Mouse (Mus musculus): ENCODE measurements at regions not wholly inside any gene's neighbourhood (a gene's known extent, or its start where the extent isn't known, plus 50 kb on each side); places are given as distances from the start of the nearest gene placed in this dataset.

DNA sequence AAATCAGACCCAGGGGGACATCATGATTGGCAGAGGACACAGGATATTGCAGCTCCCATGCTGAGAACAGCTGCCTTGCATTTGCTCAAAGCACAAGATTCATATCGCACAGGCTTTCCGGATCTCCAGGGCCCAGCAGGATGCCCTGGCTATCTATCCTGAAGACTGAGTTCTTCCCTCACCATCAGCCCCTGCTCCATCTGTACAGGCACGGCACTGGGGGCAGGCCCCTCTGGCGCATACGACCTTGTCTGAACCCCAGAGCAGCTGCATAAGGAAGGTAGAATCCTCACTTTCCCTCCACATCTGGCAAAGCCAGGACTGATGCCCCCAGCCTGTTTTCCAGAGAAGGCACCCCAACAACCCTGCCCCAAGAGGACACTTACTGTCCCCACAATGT, 266.8 kb downstream of the Tns1 start:
- DNase-seq (ENCODE audit: extremely low read depth, low read depth, low spot score), result no peak

DNA sequence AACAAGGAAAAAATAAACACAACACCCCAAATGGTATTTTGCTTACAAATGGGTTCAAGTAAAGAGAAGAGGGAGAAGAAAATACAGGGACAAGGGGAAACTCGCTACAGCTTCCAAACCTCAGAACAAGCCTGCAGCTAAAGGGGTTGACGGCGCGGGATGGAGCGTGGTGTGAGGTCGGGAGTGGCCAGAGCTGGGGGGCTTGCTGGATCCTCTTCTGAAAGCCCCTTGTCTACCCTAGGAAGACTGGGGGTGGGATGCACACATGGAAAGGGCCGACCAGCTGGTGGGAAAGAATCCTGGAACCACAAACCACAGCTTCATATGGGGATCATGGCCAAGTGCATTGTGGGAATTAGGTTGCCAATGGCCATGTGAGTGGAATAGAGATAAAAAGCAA, 267.4 kb downstream of the Tns1 start:
- no peak for DNase-seq (ENCODE audit: extremely low read depth, low read depth, low spot score)

- DNase-seq (ENCODE audit: extremely low read depth, low read depth, low spot score), result no peak
Observed at GRCm38 (mm10) chr1:73855306-73855705, 268.9 kb downstream of the Tns1 start.

DNA sequence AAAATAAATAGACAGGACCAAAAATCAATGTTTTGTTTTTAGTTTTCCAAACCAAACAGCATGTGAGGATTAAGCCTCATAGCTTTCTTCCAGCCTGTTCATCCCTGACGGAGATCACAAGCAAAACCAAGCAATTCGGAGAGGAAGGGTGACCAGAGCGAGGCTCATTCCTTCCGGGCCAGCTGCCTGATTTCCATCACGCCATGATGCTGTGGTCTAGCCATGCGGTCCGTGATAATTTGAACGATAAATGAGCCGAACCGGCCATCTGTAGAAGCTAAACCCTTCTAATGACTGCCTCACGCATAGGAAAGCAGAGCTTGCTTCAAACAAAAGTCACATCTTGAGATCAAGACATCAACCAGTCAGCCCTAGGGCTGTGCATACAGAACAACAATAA, 270.4 kb downstream of the Tns1 start:
- no peak for DNase-seq (ENCODE audit: extremely low read depth, low read depth, low spot score)

GRCm38 (mm10) chr1:73850173-73851014, 273.9 kb downstream of the Tns1 start:
- DNase-seq (ENCODE audit: extremely low read depth, low read depth, low spot score), result no peak

- no peak for DNase-seq (ENCODE audit: extremely low read depth, low read depth, low spot score)
Observed at GRCm38 (mm10) chr1:73848370-73848769, 275.9 kb downstream of the Tns1 start.

DNA sequence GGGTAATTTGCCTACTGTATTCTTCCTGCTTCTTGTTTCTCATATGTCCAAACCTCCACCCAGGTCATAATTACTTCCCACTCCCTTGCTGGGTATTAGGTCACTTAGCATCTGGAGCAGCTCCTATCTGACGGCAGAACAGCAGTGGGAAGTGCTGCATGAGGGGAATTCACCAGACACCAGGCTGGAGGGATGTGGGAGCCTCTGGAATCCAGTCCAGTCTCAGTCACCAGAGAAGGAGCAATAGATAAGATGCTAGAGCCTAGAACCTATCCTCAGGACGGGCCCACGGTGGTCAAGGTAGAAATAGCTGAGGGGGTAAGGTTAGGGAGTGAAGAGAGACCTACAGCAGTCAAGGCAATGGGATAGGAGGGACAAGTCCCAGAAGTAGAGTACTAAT, 277.1 kb downstream of the Tns1 start:
- DNase-seq (ENCODE audit: extremely low read depth, low read depth, low spot score), result no peak

DNA sequence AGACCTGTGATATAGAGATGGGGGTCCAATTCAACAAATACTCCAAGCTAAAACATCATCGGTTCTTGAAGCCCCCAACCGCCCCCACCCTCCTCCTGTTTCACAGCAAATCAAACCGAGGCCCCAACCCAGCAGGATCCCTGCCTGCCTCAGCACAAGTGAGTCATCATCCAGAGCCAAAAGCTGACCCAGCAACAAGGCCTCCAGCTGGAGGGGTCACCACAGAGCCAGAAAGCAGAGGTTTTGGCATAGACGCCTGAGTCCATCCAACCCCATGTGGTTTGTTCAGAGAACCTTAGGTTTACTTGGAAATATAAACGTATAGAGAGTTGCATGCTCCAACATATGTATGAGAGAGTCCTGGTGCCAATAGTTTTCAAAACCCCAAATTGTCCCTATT, 279.1 kb downstream of the Tns1 start:
- no peak for DNase-seq (ENCODE audit: extremely low read depth, low read depth, low spot score)

- DNase-seq (ENCODE audit: extremely low read depth, low read depth, low spot score), result no peak
Observed at GRCm38 (mm10) chr1:73844574-73844973, 279.7 kb downstream of the Tns1 start.

DNA sequence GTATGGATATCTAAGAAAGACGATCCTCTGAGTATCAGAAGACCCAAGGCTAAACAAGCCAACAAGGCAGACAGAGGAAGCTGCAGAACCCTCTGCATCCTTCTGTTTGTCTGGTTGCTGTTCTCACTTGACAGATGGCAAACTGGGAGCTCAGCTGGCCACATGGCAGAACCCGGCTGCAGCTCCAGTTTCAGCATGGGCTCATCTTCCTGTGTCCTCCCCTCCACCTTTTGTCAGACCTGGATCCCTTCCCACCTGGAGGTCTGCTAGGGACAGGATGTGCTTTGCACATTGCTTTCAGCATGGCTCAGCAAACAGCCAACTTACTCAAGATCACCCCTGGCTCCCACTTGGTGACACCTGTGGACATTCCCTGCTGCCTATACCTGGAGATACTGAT, 284.9 kb downstream of the Tns1 start:
- DNase-seq (ENCODE audit: extremely low read depth, low read depth, low spot score), result no peak

GRCm38 (mm10) chr1:73836680-73837079, 287.6 kb downstream of the Tns1 start:
- no peak for DNase-seq (ENCODE audit: extremely low read depth, low read depth, low spot score)

- DNase-seq (ENCODE audit: extremely low read depth, low read depth, low spot score), result no peak
Observed at GRCm38 (mm10) chr1:73834566-73834965, 289.7 kb downstream of the Tns1 start.

- DNase-seq (ENCODE audit: extremely low read depth, low read depth, low spot score), result peak; percentile 7
Observed at GRCm38 (mm10) chr1:73830486-73831132, 293.6 kb downstream of the Tns1 start.

GRCm38 (mm10) chr1:73828996-73829395, 295.3 kb downstream of the Tns1 start:
- DNase-seq (ENCODE audit: extremely low read depth, low read depth, low spot score), result no peak

DNA sequence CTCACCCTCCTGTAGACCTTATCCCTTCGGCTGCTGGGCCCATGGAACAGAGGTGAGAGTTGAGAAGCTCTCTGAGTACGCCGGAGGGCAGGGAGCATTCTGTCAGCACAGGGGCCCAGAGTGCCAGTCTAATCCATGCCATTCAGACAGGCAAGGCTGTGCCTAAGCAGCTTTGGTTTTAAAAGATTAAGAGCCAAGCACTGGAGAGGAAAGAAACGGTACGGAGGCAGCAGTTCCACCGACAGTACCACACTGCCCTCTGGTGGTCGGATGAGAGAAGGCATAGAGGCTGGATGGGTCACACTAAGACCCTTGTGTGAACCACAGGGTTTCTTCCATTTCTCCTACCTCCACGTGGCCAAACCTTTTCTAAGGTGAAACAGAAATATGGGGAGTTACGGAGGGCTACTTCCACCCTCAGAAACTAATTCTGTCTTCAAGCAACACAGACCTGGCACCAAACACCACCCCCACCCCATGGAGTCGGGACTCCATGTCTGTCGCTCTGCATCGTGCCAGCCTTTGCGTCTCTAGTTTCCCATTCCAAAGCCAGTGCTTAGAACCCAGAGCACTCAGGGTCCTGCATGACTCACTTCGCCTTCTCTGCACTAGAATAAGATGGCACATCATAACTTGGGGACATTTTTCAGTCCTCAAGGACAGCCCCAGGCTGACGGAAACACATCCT, 297.9 kb downstream of the Tns1 start:
- DNase-seq (ENCODE audit: extremely low read depth, low read depth, low spot score), result no peak

DNA sequence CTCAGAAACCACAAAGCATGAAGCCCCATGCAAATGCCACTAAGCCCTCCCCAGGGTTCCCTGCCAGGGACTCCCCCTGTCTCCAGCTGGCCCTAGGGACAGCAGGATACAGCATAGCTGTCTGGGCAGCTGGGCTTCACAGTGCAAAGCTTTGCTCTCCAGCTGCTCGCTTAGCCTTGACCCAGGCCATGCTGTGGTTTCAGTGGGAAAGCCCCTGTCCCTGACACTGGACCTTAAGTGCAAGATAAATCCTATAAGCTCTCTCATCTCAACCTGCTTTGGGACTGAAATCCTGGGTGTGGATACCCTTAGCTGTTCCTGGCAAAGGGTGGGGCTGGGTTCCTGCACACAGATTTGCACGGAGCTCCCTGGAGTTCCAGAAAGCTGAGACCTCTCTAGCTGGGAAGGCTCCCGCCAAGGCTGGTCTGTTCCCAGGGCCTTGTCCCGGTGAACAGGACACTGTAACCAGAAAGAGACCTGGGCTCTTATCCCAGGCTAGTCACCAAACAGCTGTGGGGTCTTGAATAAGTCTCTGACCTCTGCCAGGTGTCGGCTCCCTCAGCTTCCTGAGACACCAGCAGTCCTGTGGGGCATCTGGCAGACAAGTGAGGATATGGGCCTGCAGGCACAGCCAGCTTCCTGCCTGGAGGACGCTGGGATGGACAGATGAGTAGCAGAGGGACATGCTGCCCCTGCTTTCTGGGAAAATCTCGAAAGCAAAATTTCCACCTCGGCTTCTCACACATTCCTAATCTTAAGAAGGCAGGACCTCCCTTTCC, 299.7 kb downstream of the Tns1 start:
- no peak for DNase-seq (ENCODE audit: extremely low read depth, low read depth, low spot score)

DNA sequence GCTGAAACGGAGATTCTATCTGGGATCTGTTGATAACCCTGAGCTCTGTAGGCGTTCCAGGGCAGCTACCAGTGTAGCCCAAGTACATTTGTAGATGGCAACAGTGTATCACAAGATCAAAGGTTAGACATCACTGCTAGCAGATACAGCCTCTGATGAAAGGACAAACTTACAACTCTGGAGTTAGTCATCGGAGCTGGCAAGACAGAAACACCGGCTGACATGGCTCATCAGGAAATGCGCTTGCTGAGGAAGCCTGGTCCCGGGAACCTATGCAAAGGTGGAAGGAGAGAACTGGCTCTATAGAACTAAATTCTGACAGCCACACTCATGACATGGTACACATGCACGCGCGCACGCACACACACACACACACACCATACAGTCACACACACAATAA, 300.5 kb downstream of the Tns1 start:
- no peak for DNase-seq (ENCODE audit: extremely low read depth, low read depth, low spot score)

DNA sequence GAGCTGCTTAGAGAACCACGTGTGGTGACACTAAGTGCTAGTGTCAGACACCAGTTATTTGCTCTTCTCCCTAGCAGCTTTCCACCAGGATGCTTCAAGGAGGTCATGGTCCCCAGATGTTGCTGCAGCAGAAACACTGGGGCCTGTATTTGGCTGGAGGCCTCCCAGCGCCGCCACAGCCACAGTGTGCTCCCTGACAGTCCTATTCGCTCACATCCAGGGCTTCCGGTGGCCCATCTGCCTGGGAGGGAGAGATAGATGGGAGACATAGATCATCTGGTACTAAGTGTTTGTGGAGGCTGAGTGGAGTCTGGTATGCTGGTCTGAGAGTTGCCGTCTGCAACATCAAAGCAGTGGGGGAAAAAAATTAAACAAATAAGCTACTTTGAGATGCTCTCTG, 301.6 kb downstream of the Tns1 start:
- DNase-seq (ENCODE audit: extremely low read depth, low read depth, low spot score), result no peak

- no peak for DNase-seq (ENCODE audit: extremely low read depth, low read depth, low spot score)
Observed at GRCm38 (mm10) chr1:73820701-73821100, 303.5 kb downstream of the Tns1 start.

DNA sequence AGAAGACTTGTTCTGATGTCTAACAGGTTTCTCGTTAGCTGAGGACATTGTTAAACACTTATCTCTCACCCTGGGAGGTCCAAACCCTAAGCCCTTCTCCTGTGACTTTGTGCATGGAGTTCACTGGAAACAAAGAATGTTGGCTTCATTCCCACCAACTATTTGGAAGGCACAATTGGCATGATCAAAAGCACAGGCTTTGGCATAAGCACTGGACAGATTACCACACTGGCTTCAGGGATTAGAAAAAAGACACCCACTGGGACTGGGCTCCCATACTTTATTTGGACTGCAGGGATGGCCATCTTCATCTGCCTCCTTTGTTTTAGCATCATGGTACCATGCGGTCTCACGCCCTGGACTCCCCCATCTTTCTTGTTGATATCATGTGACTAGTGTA, 317.0 kb downstream of the Tns1 start:
- DNase-seq (ENCODE audit: extremely low read depth, low read depth, low spot score), result peak; percentile 47

GRCm38 (mm10) chr1:73805156-73805555, 319.1 kb downstream of the Tns1 start:
- no peak for DNase-seq (ENCODE audit: extremely low read depth, low read depth, low spot score)

All from fat pad, adult 2 months (tissue).